Mouse (Mus musculus) thymus, adult 2 months (tissue): Measurements from ENCODE around the gene Wdr53.

Source experiments
- CTCF ChIP-seq: fragments of 200-500 bp; IDR thresholded peaks from 2 replicates; pipeline ENCODE4 v1.5.1; 2012; ENCODE audit warnings: mild to moderate bottlenecking, control low read depth, low read length, moderate library complexity, borderline replicate concordance; ENCODE audit not compliant: control insufficient read depth, poor library complexity, insufficient read depth; ENCODE audit errors: extremely low read depth
- POLR2A ChIP-seq: fragments of 200-500 bp; IDR thresholded peaks from 2 replicates; pipeline ENCODE4 v1.6.1; 2012; ENCODE audit warnings: mild to moderate bottlenecking, low read length, control low read depth, moderate library complexity; ENCODE audit not compliant: control insufficient read depth, poor library complexity, insufficient read depth; ENCODE audit errors: extremely low read depth

DNA sequence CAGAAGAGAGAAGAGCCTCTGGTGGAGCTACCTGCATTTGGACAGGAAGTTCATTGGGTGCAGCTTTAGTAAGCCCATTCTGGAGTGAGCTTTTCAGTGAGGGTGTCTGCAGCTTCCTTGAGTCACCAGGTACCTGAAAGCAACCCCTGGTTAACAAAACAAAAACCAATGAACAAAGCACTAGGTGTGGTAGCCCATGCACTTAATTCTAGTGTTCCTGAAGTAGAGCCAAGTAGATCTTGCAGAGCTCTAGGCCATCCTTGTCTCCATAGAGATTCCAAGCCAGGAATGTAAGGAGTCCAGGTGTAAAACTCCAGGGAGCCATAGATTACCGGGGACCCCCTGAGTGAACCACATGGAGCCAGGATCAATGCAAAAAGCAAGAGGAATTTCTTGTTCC is 56.0 kb downstream of the Wdr53 start:
- no peak for TF ChIP-seq CTCF
- TF ChIP-seq POLR2A: no peak
